Mouse (Mus musculus) megakaryocyte progenitor cell, adult 5-6 weeks (primary cell): Measurements from ENCODE around the gene Rnf222. TPM values are rescaled to one million over a fixed set of nuclear protein-coding genes. Genes with fewer than 3 reads are reported as not detected.

Experiments used
- ATAC-seq: replicated peaks from 2 replicates; pipeline ENCODE4 v1.8.0; 2016; ENCODE audit warnings: mild to moderate bottlenecking, moderate TSS enrichment, inconsistent platforms; ENCODE audit not compliant: poor library complexity
- total RNA-seq, 2 experiments: library from RNA; stranded (forward) in 1 of 2; stranded (reverse) in 1 of 2; fragments of 157-497, 149-512 nt in 1 of 2; fragments of 200-1000 nt in 1 of 2; gene quantifications; 2 replicates each; pipeline versions ENCODE4 v1.2.3 to v1.2.4; 2015 to 2017

The Rnf222 gene
- total RNA-seq (2015) = not detected in 2 replicates
- not detected in 2 replicates for total RNA-seq (2017)

GRCm38 (mm10) chr11:68888253-68888652 is at the start of gene Rnf222:
Gene Rnf222, plus strand, starts transcription at chr11:68888553.
- no peak for ATAC-seq

DNA sequence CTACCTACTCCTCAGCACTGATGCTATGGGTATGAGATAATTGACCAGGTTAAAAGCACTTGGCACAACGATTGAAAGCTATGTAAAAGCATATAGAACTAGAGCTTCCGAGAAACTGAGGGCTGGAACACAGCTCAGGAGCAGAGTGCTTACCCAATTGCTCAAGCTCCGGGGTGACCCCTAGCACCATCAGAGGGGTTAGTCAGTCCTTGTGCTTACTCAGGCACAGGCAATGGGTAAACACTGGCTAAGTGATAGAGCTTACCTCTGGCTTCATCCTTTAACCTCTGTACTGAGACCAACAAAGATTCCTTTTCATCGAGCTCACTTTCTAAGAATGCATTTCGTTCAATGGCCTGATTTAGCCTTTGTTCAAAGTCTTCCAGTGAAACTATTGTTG is 48.7 kb upstream of the Rnf222 start:
- no peak for ATAC-seq

DNA sequence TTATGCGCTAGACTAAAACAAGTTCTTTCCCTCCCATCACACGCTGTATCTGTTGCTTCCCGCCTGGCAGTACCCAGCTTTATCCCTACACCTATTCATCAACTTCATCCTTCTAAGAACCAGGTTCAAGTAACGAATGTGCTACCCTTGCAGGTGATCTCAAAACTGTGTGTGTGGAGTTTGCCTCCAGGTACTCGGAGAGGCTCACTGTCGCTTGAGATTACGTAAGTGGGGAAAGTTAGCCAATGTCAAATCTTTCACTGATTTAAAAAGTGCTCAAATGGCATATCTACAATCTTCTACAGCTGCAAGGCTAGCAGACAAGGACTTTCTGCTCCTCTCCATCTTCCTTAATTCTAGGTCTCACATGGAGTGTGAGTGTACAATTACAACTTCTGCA is 37.5 kb upstream of the Rnf222 start:
- ATAC-seq = no peak

- ATAC-seq = no peak
Measured at GRCm38 (mm10) chr11:68851644-68852485, 36.5 kb upstream of the Rnf222 start.

GRCm38 (mm10) chr11:68852486-68852901 is 35.9 kb upstream of the Rnf222 start:
- ATAC-seq = peak; percentile 32

- peak; percentile 86 for ATAC-seq
Measured at GRCm38 (mm10) chr11:68852932-68853409, 35.4 kb upstream of the Rnf222 start.

- ATAC-seq = peak; percentile 56
Measured at GRCm38 (mm10) chr11:68853611-68854401, 34.5 kb upstream of the Rnf222 start.

DNA sequence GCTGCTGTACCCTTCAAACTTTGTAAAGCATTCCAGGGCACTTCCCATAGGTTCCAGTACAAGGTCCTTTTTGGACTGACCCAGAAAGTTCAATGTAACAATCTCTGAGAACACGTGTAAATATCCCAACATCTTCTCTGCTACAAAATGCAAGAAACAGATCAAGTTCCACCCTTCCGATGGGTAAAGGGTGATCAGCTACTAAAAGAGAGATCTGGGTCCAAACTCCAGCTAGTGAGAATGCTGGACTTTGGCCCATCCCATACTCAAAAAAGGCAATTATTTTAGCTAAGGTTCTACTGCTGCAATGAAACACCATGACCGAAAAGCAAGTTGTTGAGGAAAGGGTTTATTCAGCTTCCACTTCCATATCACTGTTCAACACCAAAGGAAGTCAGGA is 33.7 kb upstream of the Rnf222 start:
- ATAC-seq = no peak

GRCm38 (mm10) chr11:68857329-68857728 is 31.0 kb upstream of the Rnf222 start:
- no peak for ATAC-seq

DNA sequence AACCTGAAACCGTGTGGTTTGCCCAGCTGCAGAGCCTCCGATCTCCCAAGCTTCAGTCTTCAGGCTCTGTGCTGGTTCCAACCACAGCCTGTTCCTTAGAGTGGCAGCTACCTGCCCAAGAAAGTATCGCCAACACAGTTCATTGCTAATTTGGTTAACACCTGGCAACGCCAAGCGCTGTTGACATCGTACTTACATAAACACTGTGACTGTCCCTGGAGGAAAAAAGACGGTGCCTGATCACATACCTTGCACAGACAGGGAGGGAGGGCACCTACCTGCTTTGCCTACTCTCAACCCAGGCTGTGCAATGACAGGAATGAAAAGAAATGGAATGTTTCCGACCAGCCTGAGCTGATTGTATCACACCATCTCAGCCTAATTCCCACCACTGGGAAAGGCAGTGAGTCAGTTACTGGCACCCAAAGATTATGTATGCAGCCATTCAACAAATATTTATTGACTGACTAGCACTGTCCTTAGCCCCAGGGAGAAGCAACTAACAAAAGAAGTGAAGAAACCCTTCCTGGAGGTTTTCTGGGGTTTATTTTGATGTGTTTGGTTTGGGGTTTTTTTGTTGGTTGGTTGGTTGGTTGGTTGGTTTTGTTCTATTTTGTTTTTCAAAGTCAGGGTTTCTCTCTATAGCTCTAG is 28.3 kb upstream of the Rnf222 start:
- no peak for ATAC-seq

DNA sequence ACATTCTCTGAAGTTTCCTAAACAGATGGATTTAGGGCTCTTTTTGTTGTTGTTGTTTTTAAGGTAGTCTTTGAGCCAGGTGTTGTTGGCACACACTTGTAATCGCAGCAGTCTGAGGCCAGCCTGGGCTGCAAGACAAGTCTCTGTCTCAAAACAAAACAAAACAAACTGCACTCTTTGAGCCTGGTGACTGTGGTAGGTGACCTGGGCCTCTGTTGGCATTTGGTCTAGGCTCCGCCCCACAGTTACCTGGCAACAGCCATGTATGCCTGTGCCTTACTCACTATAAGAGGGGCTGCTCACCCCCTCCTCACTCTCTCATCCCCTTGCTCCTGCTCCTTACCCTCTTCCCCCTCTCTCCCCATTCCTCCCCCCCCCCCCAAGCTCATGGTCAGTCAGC is 26.1 kb upstream of the Rnf222 start:
- ATAC-seq = no peak

- peak; percentile 83 for ATAC-seq
Measured at GRCm38 (mm10) chr11:68863631-68864091, 24.7 kb upstream of the Rnf222 start.

DNA sequence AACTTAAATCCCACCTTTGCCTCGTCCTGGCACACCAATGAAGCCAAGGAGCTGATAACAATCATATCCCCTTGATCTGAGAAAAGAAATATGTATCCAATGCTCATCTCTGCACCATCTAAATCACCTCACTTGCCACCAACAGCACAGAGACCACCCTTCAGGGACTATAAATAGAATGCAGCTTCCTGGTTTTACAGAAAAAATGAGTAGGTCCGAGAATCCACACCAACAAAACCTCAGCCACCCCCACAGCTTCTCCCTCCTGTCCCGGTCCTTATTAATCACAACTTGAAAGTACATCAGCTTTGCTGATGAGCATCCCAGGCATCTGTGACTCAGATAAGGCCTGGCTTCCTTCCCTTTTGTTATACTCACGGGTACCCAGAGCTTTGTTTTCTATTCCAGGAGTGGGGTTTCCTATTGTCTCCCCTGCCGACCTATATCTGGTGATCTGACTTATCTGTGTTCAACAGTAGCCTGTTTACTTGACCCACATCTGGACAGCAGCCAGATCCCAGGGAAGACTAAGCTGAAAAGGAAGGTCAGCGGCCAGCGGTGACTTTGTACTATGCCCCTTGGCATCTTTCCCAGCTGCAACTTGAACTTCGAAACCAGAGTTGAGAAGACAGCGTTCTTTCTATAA is 23.7 kb upstream of the Rnf222 start:
- peak; percentile 35 for ATAC-seq

- no peak for ATAC-seq
Measured at GRCm38 (mm10) chr11:68871277-68871676, 17.1 kb upstream of the Rnf222 start.

- peak; percentile 99 for ATAC-seq
Measured at GRCm38 (mm10) chr11:68871748-68872147, 16.6 kb upstream of the Rnf222 start, which contains the start of gene Ndel1. Gene Ndel1, minus strand, starts transcription at chr11:68871858.

GRCm38 (mm10) chr11:68874841-68875240 is 13.5 kb upstream of the Rnf222 start:
- ATAC-seq = peak; percentile 58

DNA sequence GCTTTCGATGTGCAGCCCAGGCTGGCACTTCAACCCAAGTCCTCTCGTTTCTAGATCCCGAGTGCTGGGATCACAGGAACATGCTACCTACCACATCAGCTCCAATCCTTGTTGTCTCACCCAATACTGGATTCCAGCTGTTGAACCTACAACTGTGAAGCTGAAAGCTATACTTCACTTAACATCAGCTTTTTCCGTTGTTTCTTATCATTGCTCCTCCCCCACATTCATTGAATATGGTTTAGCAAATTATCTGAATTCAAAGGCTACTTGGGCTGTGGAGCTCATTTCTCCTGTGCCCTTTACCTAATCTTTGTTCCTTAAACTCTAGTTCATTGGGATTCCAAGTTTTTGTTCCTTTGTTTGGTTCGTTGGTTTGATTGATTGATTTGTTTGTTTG is 9.5 kb upstream of the Rnf222 start:
- peak; percentile 54 for ATAC-seq

DNA sequence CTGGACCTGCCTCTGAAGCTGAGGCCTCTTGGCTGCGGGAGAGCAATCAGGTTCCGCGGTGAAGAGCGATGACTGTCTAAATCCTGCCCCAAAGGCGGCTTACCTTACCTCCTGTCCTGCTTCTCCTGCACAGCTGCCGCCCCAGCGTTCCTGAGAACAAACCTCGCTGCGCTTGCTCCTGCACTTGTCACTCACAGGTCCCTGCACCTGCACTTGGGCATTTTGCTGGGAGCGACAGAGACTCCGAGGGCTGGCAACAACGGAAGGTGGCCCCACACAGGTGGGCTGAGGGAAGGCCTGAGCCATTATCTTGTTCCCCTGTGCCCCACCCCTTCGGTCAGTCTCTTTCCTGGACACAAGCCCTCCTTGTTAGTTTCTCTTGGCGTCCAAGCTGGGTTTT is 6.2 kb upstream of the Rnf222 start:
- ATAC-seq = no peak

- ATAC-seq = no peak
Measured at GRCm38 (mm10) chr11:68883843-68884242, 4.5 kb upstream of the Rnf222 start.

DNA sequence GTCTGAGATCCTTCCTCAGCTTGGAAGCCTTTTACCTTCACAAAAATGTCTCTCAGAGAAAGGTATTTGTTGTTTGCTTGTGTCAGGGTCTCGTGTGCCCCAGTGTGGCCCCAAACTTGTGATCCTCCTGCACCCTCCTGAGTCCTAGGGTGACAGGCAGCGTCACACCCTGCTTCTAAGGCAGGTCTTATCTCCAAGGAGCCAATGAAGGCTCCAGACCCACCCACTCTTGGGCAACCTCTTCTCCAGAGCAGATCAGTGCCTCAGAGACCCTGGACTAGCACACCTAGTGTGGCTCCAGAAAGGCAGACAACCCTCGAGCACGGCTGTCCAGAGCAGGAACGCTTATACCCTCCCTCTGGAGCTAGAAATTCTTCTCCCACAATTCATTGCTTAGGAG is 4.0 kb upstream of the Rnf222 start:
- ATAC-seq = peak; percentile 83

GRCm38 (mm10) chr11:68886091-68886490 is 2.3 kb upstream of the Rnf222 start:
- ATAC-seq = no peak
